Mouse (Mus musculus): ENCODE measurements around the gene Dagla. TPM values are rescaled to one million over a fixed set of nuclear protein-coding genes. Genes with fewer than 3 reads are reported as not detected.

The Dagla gene
- polyA plus RNA-seq, 2 experiments from 2014 or later: not detected

- ATAC-seq: no peak
Measured at GRCm38 (mm10) chr19:10235784-10236565, 68.7 kb downstream of the Dagla start.

GRCm38 (mm10) chr19:10232327-10233017, 72.2 kb downstream of the Dagla start:
- no peak for ATAC-seq

DNA sequence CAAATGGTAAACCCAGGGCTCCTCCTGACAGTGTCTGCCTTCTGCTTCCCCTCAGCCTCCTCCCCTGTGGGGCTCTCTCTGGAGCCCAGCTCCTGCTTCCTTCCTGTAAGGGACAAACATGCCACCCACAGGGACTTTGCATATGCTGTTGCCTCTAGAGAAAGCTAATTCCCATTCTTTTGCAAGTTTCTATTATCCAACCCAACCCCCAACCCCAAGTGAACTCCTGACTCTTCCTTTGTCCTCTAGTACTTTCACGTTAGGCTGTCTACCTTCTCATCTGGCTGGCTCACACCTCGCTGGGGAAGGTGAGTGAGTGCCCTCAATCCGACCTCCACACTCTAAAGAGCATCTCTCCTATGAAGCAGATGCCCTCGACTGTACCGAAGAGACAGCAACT, 72.8 kb downstream of the Dagla start:
- ATAC-seq: no peak

- no peak for ATAC-seq
Measured at GRCm38 (mm10) chr19:10231016-10231415, 73.7 kb downstream of the Dagla start.

GRCm38 (mm10) chr19:10225767-10226166, 78.9 kb downstream of the Dagla start:
- ATAC-seq: no peak

DNA sequence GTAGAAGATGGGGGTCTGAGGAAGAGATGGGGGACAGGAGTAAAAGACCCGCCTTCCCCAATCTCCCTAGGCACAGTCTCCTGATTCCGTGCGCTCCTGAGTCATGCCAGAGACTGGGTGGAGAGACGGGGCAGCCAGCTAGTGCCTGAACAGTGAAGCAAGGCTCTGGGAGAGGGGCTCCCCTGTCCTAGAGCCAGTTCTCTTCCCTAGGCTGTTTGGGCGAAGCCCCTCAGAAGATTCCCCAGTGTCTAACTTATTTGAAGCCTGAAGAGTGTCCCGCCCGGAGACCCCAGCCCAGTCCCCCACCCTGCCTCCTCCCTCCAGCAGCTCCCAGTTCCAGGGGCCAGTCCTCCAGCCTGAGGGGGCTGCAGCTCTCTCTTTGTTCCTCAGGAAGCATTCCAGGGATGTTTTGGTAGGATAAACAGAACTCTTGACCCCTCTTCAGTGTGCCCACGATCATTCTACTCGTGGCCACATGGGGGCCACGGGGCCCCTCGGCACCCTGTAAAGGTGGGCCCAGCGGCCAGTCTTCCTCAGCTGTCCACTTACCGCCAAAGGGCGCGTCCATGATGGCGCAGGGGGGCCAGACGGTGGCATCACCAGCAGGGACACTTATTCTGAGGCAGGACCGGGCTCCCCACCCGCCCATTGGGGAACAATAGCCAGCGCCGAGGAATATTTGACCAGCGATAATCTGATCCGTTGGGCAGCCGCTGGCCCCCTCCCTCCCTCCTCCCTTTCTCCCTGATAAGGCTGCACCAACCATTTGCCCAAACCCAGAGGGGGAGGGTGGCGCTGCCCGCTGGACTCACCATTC, 79.8 kb downstream of the Dagla start:
- no peak for ATAC-seq

DNA sequence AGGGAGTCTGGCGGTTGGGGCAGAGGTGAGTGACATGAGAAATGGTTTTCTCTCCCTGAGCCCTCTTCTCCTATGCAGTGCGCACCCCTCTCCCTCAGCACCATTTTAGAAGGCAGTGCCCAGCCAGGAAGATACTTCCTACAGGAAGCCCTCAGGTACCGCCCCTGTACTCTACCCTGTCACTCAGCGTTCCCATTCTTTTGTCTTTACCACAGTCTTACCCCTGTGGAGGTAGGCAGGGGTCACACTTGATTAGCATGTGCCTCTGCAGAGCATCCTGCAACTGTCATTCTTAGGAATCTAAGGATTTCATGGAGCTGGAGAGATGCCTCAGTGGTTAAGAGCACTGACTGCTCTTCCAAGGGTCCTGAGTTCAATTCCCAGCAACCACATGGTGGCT, 81.1 kb downstream of the Dagla start:
- no peak for ATAC-seq

- ATAC-seq: no peak
Measured at GRCm38 (mm10) chr19:10222656-10223055, 82.0 kb downstream of the Dagla start.

DNA sequence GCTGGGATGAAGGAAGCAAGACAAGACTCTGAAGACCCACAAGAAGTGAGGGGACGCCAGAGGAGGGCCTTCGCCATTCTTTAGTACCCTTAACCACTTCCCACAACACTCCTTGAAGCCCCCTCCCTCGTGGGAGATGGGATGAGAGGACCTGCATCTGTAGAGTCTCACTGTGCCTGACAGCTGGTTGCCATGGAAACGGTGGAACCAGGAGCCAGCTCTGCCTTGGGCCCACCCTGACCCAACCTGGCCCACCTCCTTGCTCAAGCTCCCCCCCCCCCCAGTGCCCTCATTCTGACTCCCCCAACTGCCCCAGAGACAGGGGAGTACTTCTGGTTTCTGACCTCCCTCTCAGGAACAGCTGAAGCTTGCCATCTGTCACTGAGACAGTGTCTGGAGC, 83.1 kb downstream of the Dagla start:
- no peak for ATAC-seq

DNA sequence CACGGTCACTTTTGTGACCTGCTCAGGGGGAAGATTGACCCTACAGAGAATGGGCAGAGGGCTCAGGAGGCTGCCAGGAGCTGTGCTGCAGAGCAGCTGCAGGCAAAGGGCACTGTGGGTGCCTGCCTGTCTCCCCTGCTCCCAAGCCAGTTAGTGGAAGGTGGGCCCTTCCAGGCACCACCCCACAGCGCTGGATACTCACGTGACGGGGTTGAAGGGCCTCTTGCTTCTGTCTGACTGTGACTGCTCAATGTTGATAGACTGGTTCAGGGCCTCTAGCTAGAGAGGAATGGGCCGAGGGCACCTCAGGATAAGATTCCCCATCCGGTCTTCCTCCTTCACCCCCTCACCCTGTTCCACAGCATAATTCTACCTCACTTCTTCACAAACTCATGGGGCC, 85.1 kb downstream of the Dagla start:
- ATAC-seq: no peak

DNA sequence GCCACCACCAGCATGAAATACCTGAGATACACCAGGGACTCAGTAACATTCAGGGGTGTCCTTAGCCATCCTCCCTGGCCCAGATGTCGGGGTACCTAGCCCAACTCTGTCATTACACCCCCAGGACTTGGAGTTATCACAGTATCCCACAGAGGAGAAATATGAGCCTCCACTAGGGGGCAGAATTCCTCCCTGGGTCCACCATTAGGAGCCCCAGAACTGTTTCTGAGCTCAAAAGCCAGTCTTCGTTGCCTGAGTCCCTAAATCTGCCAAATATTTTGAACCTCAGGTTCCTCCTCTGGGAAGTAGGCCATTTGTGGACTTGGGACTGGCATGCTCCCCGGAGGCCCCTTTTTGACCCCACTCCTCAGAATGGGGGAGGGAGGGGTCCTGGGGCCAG, 85.6 kb downstream of the Dagla start:
- no peak for ATAC-seq

DNA sequence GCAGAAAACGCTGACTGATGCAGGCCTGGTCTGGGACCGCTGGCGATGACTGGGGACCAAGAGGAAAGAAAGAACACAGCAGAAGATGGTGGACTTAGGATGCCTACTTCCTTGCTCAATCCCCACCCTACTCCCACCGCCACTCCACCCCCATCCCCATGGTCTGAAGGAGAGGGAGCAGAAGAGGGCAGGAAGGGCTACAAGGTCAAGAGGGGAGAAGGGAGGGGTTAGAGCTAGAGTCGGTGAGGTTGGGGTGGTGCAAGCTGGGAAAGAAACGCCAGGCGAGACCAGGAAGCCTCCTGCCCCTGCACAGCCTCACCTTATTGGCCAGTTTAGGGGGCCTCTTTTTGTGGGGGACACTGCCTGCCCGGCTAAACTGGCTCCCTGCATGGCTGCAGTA, 88.6 kb downstream of the Dagla start:
- ATAC-seq: no peak

DNA sequence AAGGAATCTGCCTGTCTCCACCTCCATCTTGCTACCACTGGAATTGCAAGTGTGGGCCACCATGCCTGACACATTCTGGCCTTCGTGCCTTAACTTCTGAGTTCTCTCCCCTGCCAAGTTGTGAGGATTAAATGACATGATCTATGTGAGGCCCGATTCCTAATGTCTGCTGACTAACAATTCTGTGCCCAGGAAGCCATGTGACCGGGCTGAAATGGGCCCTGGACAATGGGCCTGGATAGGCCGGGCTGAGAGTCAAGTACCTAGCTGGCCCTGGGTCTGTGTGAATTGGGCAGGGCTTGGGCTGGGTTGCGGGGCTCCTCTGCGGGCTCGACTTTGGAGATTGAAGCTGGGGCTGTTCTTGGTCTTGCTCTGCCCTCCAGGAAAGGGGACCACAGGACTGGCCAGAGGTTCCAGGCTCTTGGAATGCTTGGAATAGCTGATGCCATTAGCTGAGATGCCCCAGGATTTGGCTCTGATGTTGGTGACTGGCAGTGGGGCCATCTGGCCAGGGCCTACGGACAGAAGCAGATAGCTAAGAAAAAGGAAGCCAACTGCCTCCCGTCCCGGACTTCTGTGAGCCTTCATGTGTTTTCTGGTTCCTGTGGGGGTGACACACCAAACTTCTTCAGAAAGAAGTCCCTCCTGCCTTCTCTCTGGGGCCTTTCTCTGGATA, 90.7 kb downstream of the Dagla start:
- no peak for ATAC-seq

DNA sequence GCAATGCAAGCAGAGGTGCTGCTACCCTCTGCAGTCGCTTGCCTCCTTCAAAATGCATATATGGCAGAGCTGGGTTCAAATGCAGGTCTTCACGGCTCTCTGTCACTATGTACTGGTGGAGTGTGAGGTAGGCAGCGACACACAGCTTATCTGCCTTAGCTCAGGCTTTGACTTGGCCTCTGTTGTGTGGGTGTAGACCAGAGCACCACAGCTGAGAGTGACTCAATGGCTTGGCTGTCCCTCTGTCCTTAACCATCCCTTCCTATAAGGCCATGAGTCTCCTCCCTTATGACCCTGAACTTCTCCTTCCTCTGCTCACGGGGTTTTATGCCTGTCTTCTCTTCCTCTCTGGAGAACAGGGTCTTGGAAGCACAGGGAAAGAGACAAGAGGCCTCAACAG, 93.8 kb downstream of the Dagla start:
- no peak for ATAC-seq

- no peak for ATAC-seq
Measured at GRCm38 (mm10) chr19:10208851-10209250, 95.8 kb downstream of the Dagla start.

GRCm38 (mm10) chr19:10205051-10205450, 99.6 kb downstream of the Dagla start:
- ATAC-seq: no peak

- ATAC-seq: peak; percentile 53
Measured at GRCm38 (mm10) chr19:10204616-10205001, 100.1 kb downstream of the Dagla start.

DNA sequence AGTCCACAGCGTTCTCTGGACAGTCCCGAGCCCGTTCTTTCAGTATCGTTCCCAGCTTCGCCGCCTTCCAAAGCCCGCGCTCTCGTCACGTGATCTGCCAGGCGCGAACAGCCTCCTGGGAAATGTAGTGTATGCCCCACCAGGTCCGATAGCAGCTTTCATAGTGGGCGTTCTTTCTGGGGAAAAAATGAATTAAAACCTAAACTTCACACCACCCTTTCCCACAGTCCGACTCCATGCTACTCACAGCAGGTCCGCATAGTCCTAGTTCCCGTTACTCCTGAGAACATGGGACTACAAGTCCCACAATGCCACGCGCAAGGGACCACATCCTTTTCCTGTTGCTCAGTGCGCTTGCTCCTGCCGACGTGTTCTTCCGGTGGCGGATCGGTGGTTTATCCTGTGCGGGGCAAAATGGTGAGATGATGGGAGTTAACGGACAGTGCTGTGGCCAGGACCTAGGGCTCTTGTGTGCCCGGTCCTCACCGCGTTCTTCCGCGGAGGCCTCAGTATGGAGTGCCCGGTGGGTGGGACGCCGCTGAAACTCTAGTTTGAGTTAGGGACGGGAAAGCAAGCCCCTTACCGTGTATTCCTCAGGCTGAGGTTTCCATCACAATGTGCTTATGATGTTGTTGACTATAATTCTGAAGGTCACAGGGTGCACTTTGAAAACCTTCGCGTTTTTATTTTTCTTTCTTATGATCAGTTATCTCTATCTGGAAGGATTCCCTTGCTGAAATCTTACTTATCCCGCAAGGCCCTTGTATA, 100.6 kb downstream of the Dagla start, which contains the start of the genes Tmem258 and Fen1:
Gene Tmem258 (plus strand): TSS at position 167 of the 768 bp plus-strand sequence.
Gene Fen1 (minus strand): TSS at position 322 of the 768 bp plus-strand sequence.
- ATAC-seq: peak; percentile 87

GRCm38 (mm10) chr19:10203146-10203847, 101.4 kb downstream of the Dagla start:
- peak; percentile 5 for ATAC-seq

DNA sequence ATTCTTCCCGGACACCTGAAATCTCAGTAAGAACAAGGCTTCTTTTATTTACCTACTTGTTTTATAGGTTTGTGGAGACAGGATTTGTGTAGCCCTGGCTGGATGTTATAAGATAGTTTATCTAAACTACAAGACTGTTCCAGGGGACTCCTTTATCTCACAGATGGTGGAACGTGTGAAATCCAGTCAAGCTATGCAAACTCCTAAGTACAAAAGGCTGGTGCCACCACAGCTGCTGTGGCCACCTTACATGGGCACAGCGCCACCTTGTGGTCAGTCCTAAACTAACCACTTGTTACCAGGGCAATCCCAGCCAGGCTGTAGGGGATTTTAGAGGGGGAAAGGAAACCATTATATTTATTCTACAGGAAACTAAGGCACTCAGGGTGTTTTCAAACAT, 106.0 kb downstream of the Dagla start:
- peak; percentile 59 for ATAC-seq

- ATAC-seq: no peak
Measured at GRCm38 (mm10) chr19:10198286-10198685, 106.4 kb downstream of the Dagla start.

Data from CD4-positive, CD25-positive, alpha-beta regulatory T cell, adult 4 months (primary cell).